Mouse (Mus musculus): ENCODE data around the gene Slc5a5. TPM values are rescaled to one million over a fixed set of nuclear protein-coding genes. Genes with fewer than 3 reads are reported as not detected.

Slc5a5 gene
- polyA plus RNA-seq, 1 experiment = 0.46 TPM

- no peak for DNase-seq (ENCODE audit: low read depth)
Measured at GRCm38 (mm10) chr8:70856028-70856427, 36.5 kb downstream of the Slc5a5 start.

- DNase-seq (ENCODE audit: low read depth) = no peak
Measured at GRCm38 (mm10) chr8:70853863-70854262, 38.7 kb downstream of the Slc5a5 start.

GRCm38 (mm10) chr8:70852595-70853231, 39.8 kb downstream of the Slc5a5 start:
- DNase-seq (ENCODE audit: low read depth) = no peak

GRCm38 (mm10) chr8:70851837-70852236, 40.7 kb downstream of the Slc5a5 start:
- DNase-seq (ENCODE audit: low read depth) = no peak

- no peak for DNase-seq (ENCODE audit: low read depth)
Measured at GRCm38 (mm10) chr8:70850947-70851346, 41.6 kb downstream of the Slc5a5 start.

GRCm38 (mm10) chr8:70850132-70850845, 42.3 kb downstream of the Slc5a5 start:
- no peak for DNase-seq (ENCODE audit: low read depth)

- DNase-seq (ENCODE audit: low read depth) = no peak
Measured at GRCm38 (mm10) chr8:70849333-70849990, 43.1 kb downstream of the Slc5a5 start.

GRCm38 (mm10) chr8:70846371-70847154, 46.0 kb downstream of the Slc5a5 start:
- DNase-seq (ENCODE audit: low read depth) = no peak

- DNase-seq (ENCODE audit: low read depth) = no peak
Measured at GRCm38 (mm10) chr8:70845108-70845507, 47.4 kb downstream of the Slc5a5 start.

GRCm38 (mm10) chr8:70844523-70844922, 48.0 kb downstream of the Slc5a5 start:
- no peak for DNase-seq (ENCODE audit: low read depth)

- DNase-seq (ENCODE audit: low read depth) = no peak
Measured at GRCm38 (mm10) chr8:70843941-70844340, 48.6 kb downstream of the Slc5a5 start.

GRCm38 (mm10) chr8:70843214-70843773, 49.3 kb downstream of the Slc5a5 start:
- no peak for DNase-seq (ENCODE audit: low read depth)

- no peak for DNase-seq (ENCODE audit: low read depth)
Measured at GRCm38 (mm10) chr8:70842484-70842883, 50.1 kb downstream of the Slc5a5 start.

- no peak for DNase-seq (ENCODE audit: low read depth)
Measured at GRCm38 (mm10) chr8:70841147-70842072, 51.1 kb downstream of the Slc5a5 start.

- DNase-seq (ENCODE audit: low read depth) = no peak
Measured at GRCm38 (mm10) chr8:70840590-70840989, 52.0 kb downstream of the Slc5a5 start.

GRCm38 (mm10) chr8:70839408-70840351, 52.9 kb downstream of the Slc5a5 start, which contains the start of gene Arrdc2:
TSS of gene Arrdc2 (minus strand) at chr8:70839720.
- DNase-seq (ENCODE audit: low read depth) = peak; percentile 99

GRCm38 (mm10) chr8:70838654-70839407, 53.7 kb downstream of the Slc5a5 start:
- no peak for DNase-seq (ENCODE audit: low read depth)

- DNase-seq (ENCODE audit: low read depth) = no peak
Measured at GRCm38 (mm10) chr8:70836666-70837065, 55.9 kb downstream of the Slc5a5 start.

- no peak for DNase-seq (ENCODE audit: low read depth)
Measured at GRCm38 (mm10) chr8:70834071-70834470, 58.5 kb downstream of the Slc5a5 start.
